Mouse (Mus musculus) adrenal gland, adult 8-10 months (tissue): ENCODE measurements around the gene Nrsn2. TPM values are rescaled to one million over a fixed set of nuclear protein-coding genes. Genes with fewer than 3 reads are reported as not detected.
A peak's percentile ranks its signal among the peaks of the same experiment; 100 is the strongest.

Experiments used
- DNase-seq: peaks from one replicate; pipeline ENCODE4 v3.0.0; 2022
- total RNA-seq, 4 experiments: library from RNA; stranded (reverse); gene quantifications; 2 replicates each; pipeline ENCODE4 v1.2.4; 2022

The Nrsn2 gene
- 10 to 100 TPM in 1 of 4 experiments, 1 to 10 TPM in 3; 5.3 to 11.3 (median 8.1) TPM for total RNA-seq

DNA sequence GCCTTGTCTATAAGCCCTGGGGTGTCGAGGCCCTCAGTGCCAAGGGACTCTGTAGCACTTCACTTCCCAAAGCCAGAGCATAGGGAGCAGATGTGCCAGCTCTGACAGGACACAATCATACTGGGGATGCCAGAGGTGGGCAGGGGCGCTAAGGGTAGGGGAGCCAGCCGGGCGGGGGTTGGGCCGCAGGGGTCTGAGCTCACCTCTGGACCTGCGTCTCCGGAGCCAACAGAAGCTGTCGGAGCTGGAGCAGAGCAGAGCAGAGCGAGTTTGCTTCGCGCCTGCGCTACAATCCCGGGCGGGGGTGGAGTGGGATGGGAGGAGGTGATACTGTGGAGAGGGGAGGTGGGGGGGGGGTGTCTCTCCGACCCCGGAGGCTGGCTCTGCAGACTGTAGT lies at the start of gene Nrsn2:
TSS of gene Nrsn2 (minus strand) at position 294 of the 397 bp plus-strand sequence.
- DNase-seq: no peak

GRCm38 (mm10) chr2:152415786-152416185 lies 39.3 kb upstream of the Nrsn2 start:
- DNase-seq: no peak

DNA sequence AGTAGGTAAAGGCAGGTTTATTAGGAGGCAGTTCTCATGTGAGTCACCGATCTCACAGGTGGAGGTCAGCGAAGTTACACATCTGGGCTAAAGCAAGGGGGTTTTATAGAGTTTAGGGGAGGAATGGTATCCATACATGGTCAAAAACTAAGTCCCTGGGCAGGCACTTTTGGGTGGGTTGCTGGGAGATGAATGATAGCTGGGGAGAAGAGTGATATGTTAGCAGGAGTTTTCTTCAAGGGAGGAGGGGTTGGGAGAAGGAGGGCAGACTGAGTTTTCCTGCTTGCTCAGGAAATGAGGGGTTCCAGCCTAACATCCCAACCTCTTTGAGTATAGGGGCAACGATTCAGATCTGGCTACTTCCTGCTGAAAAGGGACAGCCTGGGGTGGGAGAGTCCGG lies 38.8 kb upstream of the Nrsn2 start, which contains the start of gene 6820408C15Rik:
TSS of gene 6820408C15Rik (plus strand) at position 301 of the 400 bp plus-strand sequence.
- no peak for DNase-seq

GRCm38 (mm10) chr2:152414591-152415165 lies 38.2 kb upstream of the Nrsn2 start, which contains the start of gene Zcchc3:
Zcchc3 (minus strand) TSS chr2:152415027.
- peak; percentile 83 for DNase-seq

- no peak for DNase-seq
Measured at GRCm38 (mm10) chr2:152413765-152414584, 37.5 kb upstream of the Nrsn2 start.

GRCm38 (mm10) chr2:152413158-152413764 lies 36.8 kb upstream of the Nrsn2 start:
- no peak for DNase-seq

GRCm38 (mm10) chr2:152412526-152413157 lies 36.2 kb upstream of the Nrsn2 start:
- DNase-seq: no peak

DNA sequence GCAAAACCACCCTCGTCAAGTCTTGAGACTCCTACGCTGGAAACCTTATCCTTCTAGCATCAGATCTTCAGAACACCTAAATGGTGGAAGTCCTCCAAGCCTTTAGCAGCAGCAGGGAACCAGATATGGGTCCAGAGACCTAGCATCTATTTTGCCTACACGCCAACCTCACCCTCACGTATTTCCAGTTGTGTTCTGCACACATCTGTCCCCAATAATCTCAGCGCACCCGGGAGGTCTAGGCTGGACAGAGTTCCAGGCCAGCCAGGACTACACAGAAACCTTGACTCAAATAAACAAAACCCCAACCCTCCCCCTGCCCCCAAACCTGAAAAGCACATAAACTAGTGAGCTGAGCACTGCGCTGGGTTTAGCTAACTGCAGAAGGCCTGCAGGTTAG lies 35.0 kb upstream of the Nrsn2 start:
- no peak for DNase-seq

- no peak for DNase-seq
Measured at GRCm38 (mm10) chr2:152410971-152411371, 34.5 kb upstream of the Nrsn2 start.

GRCm38 (mm10) chr2:152409781-152410180 lies 33.3 kb upstream of the Nrsn2 start:
- no peak for DNase-seq

DNA sequence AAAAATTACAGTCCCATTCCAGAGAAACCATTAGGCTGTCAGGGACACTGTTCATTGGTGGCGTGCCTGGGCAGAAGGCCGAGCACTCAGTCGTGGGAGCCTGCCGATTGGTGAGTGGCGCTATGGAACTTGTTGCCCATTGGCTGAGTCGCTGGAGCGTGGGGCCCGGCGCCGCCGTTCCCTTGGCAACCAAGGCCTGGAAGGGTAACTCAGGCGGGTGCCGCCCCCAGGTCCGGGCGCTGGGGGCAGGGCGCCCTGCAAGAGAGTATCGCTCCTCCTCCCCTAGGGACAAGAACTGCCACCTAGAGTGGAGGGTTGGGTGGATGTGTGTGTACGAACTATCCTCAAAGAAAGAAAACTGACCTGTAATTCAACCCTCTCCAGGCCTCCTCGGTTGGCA lies 29.7 kb upstream of the Nrsn2 start:
- peak; percentile 97 for DNase-seq

- no peak for DNase-seq
Measured at GRCm38 (mm10) chr2:152399122-152399542, 22.7 kb upstream of the Nrsn2 start.

- DNase-seq: peak; percentile 94
Measured at GRCm38 (mm10) chr2:152398691-152399090, 22.3 kb upstream of the Nrsn2 start.

DNA sequence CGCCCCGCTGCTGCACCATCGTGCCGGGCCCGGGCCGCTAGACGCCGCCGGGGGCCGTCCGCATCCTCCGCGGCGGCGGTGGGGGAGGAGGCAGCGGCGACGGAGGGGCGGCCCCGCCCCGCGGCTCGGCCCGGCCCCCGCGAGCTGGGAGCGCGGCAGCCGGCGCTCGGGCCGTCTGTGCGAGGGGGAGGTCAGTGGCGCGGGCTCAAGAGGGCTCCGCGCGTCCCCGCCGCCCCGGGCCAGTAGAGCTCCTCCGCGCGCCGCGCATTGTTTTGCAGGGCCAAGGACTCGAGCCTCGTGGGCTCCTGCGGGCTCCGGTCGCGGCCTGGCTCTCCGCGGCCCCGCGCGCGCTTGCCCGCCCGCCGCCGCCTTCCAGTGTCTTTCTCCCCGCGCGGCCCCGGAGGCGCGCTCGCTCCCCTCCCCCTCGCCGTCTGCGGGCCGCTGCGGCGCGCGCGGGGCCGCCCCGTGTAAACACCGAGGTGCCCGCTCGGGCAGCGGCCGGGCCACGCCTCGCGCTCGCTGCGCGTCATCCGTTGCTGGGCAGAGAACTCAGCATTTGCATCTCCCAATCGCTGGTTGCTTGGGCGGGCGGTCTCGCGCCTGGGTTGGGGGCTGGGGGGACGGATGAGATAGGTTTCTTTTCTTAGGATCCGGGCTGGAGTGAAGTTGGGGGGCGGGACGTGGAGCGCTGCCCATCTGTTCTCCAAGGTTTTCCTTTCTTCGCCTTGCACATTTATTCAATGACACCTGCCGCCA lies 21.4 kb upstream of the Nrsn2 start, which contains the start of gene Sox12:
TSS of gene Sox12 (minus strand) at position 384 of the 756 bp plus-strand sequence.
- peak; percentile 92 for DNase-seq

GRCm38 (mm10) chr2:152397004-152397589 lies 20.7 kb upstream of the Nrsn2 start:
- peak; percentile 74 for DNase-seq

- peak; percentile 90 for DNase-seq
Measured at GRCm38 (mm10) chr2:152396110-152397003, 19.9 kb upstream of the Nrsn2 start.

- DNase-seq: no peak
Measured at GRCm38 (mm10) chr2:152395271-152395920, 19.0 kb upstream of the Nrsn2 start.

DNA sequence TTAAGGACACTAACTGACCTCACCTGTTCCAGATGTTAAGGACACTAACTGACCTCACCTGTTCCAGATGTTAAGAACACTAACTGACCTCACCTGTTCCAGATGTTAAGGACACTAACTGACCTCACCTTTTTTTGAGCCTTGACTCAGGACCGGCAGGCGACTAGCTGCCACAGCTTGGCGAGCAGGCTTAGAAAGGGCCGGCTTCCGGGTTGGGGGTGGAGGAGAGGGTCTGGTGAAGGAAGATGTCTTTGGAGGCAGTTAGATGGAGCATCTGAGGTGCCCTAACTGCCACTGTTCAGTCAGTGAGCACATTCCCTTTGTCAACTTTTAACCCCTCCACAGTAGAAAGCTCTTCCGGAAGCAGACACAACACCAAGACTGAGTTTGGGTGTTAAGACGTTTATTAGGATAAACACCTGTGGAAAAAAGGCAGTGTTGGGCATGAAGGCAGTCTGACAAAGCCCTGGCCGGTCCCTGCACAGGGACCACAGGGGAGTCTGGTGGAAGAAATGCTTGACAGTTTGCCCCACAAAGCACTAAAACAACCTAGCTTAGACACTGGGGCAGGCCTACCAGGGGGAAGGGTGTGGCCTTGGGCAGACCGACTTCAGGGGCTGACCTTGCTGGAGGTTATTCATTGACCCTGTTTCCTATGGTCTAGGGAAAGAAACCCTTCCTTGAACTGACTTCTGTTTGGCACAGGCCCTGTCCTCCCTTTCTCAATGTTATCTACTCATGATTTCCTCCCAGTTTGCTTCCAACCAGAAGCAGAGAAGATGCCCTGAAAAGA lies 17.0 kb upstream of the Nrsn2 start:
- DNase-seq: no peak

- no peak for DNase-seq
Measured at GRCm38 (mm10) chr2:152392786-152393185, 16.3 kb upstream of the Nrsn2 start.
